In the genomic region with DNA sequence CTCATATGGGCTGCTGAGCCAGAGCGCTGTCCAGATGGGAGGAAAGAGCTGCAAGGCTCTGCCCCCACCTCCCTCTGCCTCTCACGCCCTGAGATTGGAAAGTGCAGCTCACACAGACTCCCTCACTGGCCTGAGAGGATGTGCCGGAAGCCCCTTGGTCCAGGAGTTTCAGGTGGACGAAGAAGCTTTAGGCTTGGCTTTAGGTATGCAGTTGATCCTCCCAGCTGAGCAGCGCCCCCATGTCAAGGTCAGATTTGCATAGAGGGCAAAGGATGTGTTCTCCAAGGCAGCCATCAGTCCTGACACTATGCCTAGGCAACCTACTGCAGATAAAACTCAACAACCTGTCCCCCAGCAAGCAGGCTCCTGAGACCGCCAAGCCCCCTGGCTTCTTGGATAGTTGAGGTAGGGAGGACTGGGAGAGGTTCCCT, we compare ENCODE assay signal across 8 mouse cellular contexts. TPM values are rescaled to one million over a fixed set of nuclear protein-coding genes. Genes with fewer than 3 reads are reported as not detected.
DNase-seq lines count a peak whose midpoint lies in the region; ATAC-seq and TF ChIP-seq lines count a peak whose summit lies in the region.

No protein-coding gene starts in this region.

- no peak overlapping the region for H3K4me3 ChIP-seq in hindbrain, embryonic 12.5 days
- H3K4me3 ChIP-seq in liver, postnatal 0 days (ENCODE audit: low read depth, low read length) = no peak overlapping the region

- no peak for ATAC-seq in hindbrain, embryonic 12.5 days (ENCODE audit: low FRiP score)
- ATAC-seq in liver, postnatal 0 days = no peak

- TF ChIP-seq EP300 in liver, postnatal 0 days (IDR thresholded peaks at IDR 0.05; ENCODE audit: low read depth) = no peak

- H3K4me1 ChIP-seq in hindbrain, embryonic 12.5 days = peaks cover 17% of the 10 kb centered on the region
- peaks cover 14% of the 10 kb centered on the region for H3K4me1 ChIP-seq in liver, postnatal 0 days (ENCODE audit: insufficient read depth)

- H3K27me3 ChIP-seq in hindbrain, embryonic 12.5 days = peaks cover 12% of the 10 kb centered on the region
- H3K27me3 ChIP-seq in liver, postnatal 0 days (ENCODE audit: insufficient read depth, low read length) = no peaks in the 10 kb centered on the region

- DNase-seq in cerebellum, adult 9-11 months = peak; percentile 54
- DNase-seq in cerebellum, postnatal 36 days = no peak
- DNase-seq in ZHBTc4 (ENCODE audit: low read depth, low spot score) = peak; percentile 45
- no peak for DNase-seq in liver, postnatal 0 days
- no peak for DNase-seq in frontal cortex, postnatal 10 days (ENCODE audit: low spot score in 2 of 2)
- DNase-seq in urinary bladder, postnatal 25 days (ENCODE audit: low spot score) = no peak
- DNase-seq in left cerebral cortex, adult 11 months (ENCODE audit: low spot score) = no peak

- H3K9me3 ChIP-seq in hindbrain, embryonic 12.5 days (replicated peaks) = no peaks in the 10 kb centered on the region
- no peaks in the 10 kb centered on the region for H3K9me3 ChIP-seq in liver, postnatal 0 days (ENCODE audit: low read length)

- 61% methylated on average over 6 of the region's 6 CpGs for WGBS in hindbrain, embryonic 12.5 days
- 66% methylated on average over 6 of the region's 6 CpGs for WGBS in liver, postnatal 0 days (ENCODE audit: insufficient replicate concordance)

- H3K27ac ChIP-seq in hindbrain, embryonic 12.5 days = no peak overlapping the region
- H3K27ac ChIP-seq in liver, postnatal 0 days (ENCODE audit: low read depth) = peak overlapping the region; percentile 30

- H3K36me3 ChIP-seq in hindbrain, embryonic 12.5 days = no peaks in the 10 kb centered on the region
- H3K36me3 ChIP-seq in liver, postnatal 0 days (replicated peaks; ENCODE audit: insufficient read depth, low read length) = peaks cover 6% of the 10 kb centered on the region; the same call in 1 of the 2 replicates

- no peak for TF ChIP-seq CTCF in liver, postnatal 0 days (IDR thresholded peaks at IDR 0.05; ENCODE audit: low read depth)

- H3K9ac ChIP-seq in hindbrain, embryonic 12.5 days = no peak overlapping the region
- no peak overlapping the region for H3K9ac ChIP-seq in liver, postnatal 0 days (replicated peaks)

- peak overlapping the region; percentile 99; the same call in 1 of the 2 replicates for H3K4me2 ChIP-seq in hindbrain, embryonic 12.5 days (replicated peaks)
- peak overlapping the region; percentile 74 for H3K4me2 ChIP-seq in liver, postnatal 0 days (ENCODE audit: low read depth, low read length)

RNA-seq across cellular contexts. Expression of a gene that starts 1.1 kb away (rescaled TPM):
- not detected in 2 replicates for polyA plus RNA-seq in hindbrain, embryonic 12.5 days (2016; fragmentation: Nextera tagmentation; extraction: Ambion mirVana)
- polyA plus RNA-seq in liver, postnatal 0 days (2015; fragmentation: Nextera tagmentation; extraction: Ambion mirVana) = 0.19 TPM in 1 of 2 replicates, not detected in the other

RNA-seq across cellular contexts. Expression of a gene that starts 3.8 kb away (rescaled TPM):
- polyA plus RNA-seq in hindbrain, embryonic 12.5 days (2016; fragmentation: Nextera tagmentation; extraction: Ambion mirVana) = 11.4 and 12.9 TPM in 2 replicates
- polyA plus RNA-seq in liver, postnatal 0 days (2015; fragmentation: Nextera tagmentation; extraction: Ambion mirVana) = 18.4 and 22.7 TPM in 2 replicates

RNA-seq across cellular contexts. Expression of a gene that starts 16.2 kb away (rescaled TPM):
- polyA plus RNA-seq in hindbrain, embryonic 12.5 days (2016; fragmentation: Nextera tagmentation; extraction: Ambion mirVana) = 0.46 and 0.79 TPM in 2 replicates
- polyA plus RNA-seq in liver, postnatal 0 days (2015; fragmentation: Nextera tagmentation; extraction: Ambion mirVana) = not detected in 2 replicates

RNA-seq across cellular contexts. Expression of a gene that starts 45.3 kb away (rescaled TPM):
- polyA plus RNA-seq in hindbrain, embryonic 12.5 days (2016; fragmentation: Nextera tagmentation; extraction: Ambion mirVana) = 35.6 and 36.2 TPM in 2 replicates
- polyA plus RNA-seq in liver, postnatal 0 days (2015; fragmentation: Nextera tagmentation; extraction: Ambion mirVana) = 0.56 and 0.72 TPM in 2 replicates

RNA-seq across cellular contexts. Expression of a gene that starts 58.3 kb away (rescaled TPM):
- polyA plus RNA-seq in hindbrain, embryonic 12.5 days (2016; fragmentation: Nextera tagmentation; extraction: Ambion mirVana) = 0.12 and 0.43 TPM in 2 replicates
- polyA plus RNA-seq in liver, postnatal 0 days (2015; fragmentation: Nextera tagmentation; extraction: Ambion mirVana) = 1.8 and 2.3 TPM in 2 replicates

Comparison
In these comparisons a context has a peak if more than half of its experiments do, and no peak if none do; other contexts are left out.
1. DNase-seq: peak in cerebellum, adult 9-11 months (single experiment) and ZHBTc4 (single experiment); none in cerebellum, postnatal 36 days (0 of 2), liver, postnatal 0 days (single experiment), frontal cortex, postnatal 10 days (0 of 2), urinary bladder, postnatal 25 days (single experiment) and left cerebral cortex, adult 11 months (single experiment).